Mouse (Mus musculus) CD4-positive naive resting alpha-beta T cell, adult 57 days (primary cell): ENCODE measurements around the gene Hist1h3c. TPM values are rescaled to one million over a fixed set of nuclear protein-coding genes. Genes with fewer than 3 reads are reported as not detected.

Experiments used
- total RNA-seq: library from RNA; stranded (reverse); gene quantifications from one replicate; pipeline ENCODE4 v1.2.4, GENCODE M21; 2023

Hist1h3c gene
- 6.9 TPM for total RNA-seq

DNA sequence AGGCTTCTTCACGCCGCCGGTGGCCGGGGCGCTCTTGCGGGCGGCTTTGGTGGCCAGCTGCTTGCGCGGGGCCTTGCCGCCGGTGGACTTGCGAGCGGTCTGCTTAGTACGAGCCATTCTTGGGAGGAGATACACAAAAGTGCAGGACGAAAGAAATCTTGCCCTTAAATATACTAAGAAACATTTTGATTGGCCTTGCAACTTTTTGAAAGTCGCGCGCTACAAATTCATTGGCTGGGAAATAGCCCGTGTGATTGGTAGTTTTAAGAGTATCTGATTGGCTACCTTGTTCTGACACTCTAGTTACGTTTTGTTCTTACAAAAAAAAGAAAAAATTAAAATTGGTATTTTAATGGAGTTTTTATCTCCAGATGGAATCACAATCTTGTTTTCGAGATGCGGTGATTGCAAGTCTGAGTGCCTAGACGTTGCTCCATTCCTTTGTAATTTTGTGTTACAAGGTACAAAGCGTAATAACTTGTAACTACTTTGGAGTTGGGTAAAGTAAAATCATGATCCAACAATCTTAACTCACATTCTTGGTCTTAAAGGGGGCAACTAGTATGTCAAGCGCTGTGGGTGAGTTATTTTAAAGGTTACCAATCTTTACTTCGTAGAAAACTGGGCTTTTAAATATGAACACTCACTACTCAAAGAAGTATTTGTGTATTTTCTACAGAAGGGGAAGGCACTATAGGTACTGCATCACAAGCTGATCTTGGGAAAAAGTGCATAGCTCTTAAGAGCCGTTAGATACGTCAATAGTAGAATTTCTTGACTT lies at the start of gene Hist1h3c:
Gene Hist1h3c, minus strand, starts transcription at position 222 of the 781 bp plus-strand sequence.

DNA sequence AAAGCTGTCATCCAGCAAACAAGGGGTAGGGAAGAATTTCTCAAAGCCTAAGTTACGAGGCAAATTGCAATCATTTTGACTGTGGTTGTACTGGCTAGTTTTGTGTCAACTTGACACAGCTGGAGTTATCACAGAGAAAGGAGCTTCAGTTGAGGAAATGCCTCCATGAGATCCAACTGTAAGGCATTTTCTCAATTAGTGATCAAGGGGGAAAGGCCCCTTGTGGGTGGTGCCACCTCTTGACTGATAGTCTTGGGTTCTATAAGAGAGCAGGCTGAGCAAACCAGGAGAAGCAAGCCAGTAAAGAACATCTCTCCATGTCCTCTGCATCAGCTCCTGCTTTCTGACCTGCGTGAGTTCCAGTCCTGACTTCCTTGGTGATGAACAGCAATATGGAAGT lies 24.2 kb upstream of the Hist1h3c start, which contains the start of gene Trim38:
Gene Trim38, plus strand, starts transcription at position 301 of the 400 bp plus-strand sequence.

DNA sequence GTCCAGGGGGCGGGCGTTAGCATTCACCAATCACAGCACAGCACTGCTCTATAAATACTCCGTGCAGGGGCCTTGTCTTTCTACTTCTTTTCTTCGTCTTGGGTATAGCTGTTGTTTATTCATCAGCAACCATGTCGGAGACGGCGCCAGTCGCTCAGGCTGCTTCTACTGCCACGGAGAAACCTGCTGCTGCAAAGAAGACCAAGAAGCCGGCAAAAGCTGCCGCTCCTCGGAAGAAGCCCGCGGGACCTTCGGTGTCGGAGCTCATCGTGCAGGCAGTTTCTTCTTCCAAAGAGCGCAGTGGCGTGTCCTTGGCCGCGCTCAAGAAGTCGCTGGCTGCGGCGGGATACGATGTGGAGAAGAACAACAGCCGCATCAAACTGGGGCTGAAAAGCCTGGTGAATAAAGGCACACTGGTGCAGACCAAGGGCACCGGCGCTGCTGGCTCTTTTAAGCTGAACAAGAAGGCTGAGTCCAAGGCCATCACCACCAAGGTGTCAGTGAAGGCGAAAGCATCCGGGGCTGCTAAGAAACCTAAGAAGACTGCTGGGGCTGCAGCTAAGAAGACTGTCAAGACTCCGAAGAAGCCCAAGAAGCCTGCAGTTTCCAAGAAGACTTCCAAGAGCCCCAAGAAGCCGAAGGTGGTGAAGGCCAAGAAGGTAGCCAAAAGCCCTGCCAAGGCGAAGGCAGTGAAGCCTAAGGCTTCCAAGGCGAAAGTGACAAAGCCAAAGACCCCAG lies 18.4 kb upstream of the Hist1h3c start, which contains the start of gene Hist1h1a:
Gene Hist1h1a, plus strand, starts transcription at position 81 of the 738 bp plus-strand sequence.

DNA sequence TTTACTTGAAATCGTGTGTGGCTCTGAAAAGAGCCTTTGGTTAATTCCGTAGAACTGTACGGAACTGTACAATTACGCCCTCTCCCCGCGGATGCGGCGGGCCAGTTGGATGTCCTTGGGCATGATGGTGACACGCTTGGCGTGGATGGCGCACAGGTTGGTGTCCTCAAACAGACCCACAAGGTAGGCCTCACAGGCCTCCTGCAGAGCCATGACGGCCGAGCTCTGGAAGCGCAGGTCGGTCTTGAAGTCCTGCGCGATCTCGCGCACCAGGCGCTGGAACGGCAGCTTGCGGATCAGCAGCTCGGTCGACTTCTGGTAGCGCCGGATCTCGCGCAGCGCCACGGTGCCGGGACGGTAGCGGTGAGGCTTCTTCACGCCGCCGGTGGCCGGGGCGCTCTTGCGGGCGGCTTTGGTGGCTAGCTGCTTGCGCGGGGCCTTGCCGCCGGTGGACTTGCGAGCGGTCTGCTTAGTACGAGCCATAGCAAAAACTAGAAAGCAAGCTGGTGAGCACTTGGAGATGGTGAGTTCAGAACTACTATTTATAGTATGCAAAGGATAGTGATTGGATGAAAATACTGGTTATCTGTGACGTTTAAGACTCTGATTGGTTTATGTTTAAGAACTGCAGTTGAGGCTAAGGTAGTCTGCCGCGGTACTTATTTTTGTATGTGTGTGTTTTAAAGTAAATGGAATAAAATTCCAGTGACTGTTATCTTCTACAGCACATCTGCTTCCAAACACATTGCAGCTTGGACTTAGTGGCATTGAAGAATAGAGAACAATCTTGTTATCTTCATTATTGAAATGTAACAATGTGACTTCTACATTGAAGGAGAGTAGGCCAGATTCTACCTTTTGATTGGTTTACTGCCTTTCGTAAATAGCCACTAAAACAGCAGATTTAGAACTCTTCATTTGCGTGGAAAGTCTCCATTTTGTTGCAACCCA lies 16.7 kb upstream of the Hist1h3c start, which contains the start of gene Hist1h3a:
Gene Hist1h3a, minus strand, starts transcription at position 516 of the 951 bp plus-strand sequence.

DNA sequence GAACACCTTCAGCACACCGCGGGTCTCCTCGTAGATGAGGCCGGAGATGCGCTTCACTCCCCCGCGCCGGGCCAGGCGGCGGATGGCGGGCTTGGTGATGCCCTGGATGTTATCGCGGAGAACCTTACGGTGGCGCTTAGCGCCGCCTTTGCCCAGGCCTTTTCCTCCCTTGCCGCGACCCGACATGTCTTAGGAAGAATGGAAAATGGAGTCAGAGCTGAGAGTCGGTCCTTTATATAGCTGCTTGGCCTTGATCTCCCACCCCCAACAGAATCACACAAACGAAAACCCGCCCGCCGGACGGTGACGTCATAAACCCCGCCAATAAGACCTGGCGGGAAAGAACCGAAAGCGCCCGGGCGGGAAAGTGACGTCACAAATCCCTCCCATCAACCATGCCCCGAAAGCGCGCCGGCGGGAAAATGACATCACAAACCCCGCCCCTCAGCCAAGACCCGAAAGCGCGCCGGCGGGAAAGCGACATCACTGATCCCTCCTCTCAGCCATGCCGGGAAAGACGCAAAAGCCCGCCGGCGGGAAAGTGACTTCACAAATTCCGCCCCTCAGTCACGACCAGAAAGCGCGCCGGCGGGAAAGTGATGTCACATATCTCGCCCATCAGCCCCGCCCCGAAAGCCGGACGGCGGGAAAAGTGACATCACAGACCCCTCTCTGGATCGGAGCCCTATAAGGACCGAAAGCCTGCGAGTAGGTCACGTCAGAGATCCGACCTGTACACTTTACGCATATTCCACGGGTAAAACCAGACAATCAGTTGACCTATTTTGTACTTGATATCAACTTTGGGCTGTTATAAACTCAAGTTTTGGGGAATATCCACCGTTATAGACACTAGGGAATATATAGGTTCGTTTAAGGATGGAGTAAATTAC lies 15.8 kb upstream of the Hist1h3c start, which contains the start of gene Hist1h4a:
Gene Hist1h4a, minus strand, starts transcription at position 259 of the 893 bp plus-strand sequence.

DNA sequence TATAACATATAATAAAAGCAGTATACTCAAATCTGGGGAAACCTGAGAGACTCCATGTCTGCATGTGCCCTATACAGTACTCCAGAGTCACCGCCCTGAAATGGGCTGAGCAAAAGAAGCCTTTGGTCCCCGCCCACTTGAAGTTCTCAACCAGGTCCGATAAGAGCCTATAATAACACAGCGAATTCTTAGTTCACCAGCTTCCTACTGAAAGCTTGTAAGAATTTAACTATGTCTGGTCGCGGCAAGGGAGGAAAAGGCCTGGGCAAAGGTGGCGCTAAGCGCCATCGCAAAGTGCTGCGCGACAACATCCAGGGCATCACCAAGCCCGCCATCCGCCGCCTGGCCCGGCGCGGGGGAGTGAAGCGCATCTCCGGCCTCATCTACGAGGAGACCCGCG lies 11.4 kb upstream of the Hist1h3c start, which contains the start of gene Hist1h4b:
Gene Hist1h4b, plus strand, starts transcription at position 224 of the 400 bp plus-strand sequence.

DNA sequence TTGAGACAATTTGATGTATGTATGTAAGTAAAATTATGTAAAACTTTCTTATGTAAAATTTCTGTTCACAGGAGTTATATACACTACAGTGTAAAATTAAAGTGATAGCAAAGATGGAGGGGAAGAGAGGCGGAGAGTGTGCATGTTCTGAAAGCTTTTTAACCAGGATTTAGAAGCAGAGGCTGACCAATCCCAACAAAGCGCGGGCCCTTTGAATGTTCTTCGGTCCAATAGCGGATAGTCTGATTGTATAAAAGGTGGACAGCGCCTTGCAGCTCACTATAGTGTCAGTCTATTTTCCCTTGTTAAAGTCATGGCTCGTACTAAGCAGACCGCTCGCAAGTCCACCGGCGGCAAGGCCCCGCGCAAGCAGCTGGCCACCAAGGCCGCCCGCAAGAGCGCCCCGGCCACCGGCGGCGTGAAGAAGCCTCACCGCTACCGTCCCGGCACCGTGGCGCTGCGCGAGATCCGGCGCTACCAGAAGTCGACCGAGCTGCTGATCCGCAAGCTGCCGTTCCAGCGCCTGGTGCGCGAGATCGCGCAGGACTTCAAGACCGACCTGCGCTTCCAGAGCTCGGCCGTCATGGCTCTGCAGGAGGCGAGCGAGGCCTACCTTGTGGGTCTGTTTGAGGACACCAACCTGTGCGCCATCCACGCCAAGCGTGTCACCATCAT lies 6.8 kb upstream of the Hist1h3c start, which contains the start of gene Hist1h3b:
Gene Hist1h3b, plus strand, starts transcription at position 201 of the 675 bp plus-strand sequence.

DNA sequence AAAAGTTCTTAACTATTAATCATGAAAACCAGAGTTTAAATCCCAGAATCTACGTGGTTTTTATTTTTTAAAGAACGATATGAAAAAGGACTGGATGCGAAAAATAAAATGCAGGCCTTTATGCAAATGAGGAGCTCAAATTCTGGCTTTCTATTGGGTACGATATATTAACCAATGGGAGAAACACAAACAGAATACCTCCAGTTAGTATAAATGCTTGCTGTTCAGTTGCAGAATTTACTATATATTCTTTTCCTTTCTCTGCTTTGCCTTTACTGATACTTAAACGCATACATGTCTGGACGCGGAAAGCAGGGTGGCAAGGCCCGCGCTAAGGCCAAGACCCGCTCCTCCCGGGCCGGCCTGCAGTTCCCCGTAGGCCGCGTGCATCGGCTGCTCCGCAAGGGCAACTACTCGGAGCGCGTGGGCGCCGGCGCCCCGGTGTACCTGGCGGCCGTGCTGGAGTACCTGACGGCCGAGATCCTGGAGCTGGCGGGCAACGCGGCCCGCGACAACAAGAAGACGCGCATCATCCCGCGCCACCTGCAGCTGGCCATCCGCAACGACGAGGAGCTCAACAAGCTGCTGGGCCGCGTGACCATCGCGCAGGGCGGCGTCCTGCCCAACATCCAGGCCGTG lies 5.6 kb upstream of the Hist1h3c start, which contains the start of gene Hist1h2ab:
Gene Hist1h2ab, plus strand, starts transcription at position 288 of the 639 bp plus-strand sequence.

DNA sequence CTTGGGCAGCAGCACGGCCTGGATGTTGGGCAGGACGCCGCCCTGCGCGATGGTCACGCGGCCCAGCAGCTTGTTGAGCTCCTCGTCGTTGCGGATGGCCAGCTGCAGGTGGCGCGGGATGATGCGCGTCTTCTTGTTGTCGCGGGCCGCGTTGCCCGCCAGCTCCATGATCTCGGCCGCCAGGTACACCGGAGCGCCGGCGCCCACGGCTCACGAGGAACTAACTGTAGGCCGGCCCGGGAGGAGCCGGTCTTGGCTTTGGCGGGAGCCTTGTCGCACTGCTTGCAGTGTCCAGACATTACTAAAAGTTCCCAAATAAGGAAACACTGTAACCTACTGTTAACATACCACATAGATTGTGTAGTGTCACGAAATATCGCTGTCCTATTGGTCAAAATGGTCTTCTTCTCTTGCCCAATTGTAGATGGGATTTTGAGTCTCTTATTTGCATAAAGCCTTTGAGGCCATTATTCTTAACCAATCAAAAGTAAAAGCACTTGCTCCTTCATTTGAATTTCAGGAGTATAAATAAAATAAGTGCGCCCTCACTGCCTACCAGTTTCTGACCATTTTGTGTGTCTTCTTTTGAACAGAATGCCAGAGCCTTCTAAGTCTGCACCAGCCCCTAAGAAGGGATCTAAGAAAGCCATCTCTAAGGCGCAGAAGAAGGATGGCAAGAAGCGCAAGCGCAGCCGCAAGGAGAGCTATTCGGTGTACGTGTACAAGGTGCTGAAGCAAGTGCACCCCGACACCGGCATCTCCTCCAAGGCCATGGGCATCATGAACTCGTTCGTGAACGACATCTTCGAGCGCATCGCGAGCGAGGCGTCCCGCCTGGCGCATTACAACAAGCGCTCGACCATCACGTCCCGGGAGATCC lies 1.0 kb upstream of the Hist1h3c start, which contains the start of gene Hist1h2bb:
Gene Hist1h2bb, plus strand, starts transcription at position 534 of the 880 bp plus-strand sequence.

DNA sequence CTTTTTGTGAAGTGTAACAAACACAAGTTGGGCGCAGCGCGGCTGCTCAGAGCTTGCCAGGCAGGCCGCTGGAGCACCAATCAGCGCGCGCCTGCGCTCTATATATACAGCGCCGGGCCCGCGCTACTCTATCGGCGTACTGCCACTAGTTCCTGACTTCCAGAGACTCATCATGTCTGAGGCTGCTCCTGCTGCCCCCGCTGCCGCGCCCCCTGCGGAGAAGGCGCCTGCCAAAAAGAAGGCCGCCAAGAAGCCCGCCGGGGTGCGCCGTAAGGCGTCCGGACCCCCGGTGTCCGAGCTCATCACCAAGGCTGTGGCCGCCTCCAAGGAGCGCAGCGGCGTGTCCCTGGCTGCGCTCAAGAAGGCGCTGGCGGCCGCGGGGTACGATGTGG lies 6.7 kb downstream of the Hist1h3c start, which contains the start of gene Hist1h1c:
Gene Hist1h1c, plus strand, starts transcription at position 132 of the 392 bp plus-strand sequence.

DNA sequence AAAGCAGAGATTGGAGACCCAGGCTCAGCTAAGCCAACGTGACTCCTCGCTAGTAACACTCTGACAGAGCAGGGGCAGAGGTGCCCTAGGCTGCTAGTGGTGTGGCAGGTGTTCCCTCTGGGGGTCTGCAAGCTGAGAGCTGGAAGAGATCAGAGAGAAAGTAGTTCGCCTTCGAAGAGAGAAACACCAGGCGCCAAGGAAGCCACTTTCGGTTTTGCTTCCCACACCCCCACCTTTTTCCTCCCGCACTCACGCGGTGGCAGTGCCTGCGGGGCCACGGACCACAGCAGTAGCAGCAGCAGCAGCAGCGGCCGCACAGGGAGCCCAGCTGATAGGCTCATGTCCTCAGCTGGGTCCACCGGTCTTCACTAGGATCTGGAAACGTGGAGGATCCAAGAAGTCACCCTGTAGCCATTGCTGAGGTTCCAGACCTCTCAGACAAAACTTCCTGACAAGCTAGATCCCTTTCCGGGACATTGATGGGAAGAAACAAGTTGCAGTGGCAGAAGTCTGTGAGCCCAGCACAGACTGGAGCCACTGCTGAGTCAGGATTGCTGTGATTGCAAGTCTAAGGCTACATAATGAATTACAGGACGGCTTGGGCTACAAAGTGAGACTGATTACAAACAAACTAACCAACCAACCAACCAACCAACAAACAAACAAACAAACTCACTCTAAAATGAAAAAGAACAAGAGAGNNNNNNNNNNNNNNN lies 34.9 kb downstream of the Hist1h3c start, which contains the start of gene Hfe:
Gene Hfe, minus strand, starts transcription at position 481 of the 716 bp plus-strand sequence.

DNA sequence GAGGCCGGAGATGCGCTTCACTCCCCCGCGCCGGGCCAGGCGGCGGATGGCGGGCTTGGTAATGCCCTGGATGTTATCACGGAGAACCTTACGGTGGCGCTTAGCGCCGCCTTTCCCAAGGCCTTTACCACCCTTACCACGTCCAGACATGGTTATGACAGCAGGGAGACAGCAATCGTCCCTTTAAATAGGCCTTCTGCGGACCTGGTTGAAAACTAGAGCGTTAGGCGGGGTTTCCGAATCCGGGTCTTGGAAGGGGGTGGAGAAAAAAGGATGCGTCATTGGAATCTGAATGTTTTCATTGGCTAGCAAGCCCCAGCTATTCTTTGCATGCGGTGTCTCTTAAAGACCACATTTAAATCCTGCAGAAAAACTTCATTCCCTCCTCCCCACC lies 47.1 kb downstream of the Hist1h3c start, which contains the start of gene Hist1h4c:
Gene Hist1h4c, minus strand, starts transcription at position 155 of the 394 bp plus-strand sequence.

DNA sequence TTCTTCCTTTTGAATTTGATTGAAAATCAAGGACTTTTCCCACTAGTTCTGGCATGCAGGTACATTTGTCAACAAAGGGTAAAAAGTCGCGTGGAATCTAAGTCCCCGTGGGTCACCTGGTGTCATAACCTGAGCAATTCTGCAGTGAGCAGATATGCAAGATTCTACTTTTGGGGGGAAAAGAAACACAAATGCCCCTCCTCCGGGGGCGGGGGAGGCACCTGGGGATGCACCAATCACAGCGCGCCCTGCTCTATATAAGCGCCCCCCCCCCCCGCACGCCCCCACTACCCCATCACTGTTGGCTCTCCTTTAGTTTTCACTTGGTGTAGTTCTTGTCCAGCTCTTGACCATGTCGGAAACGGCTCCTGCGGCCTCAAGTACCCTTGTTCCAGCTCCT lies 49.9 kb downstream of the Hist1h3c start, which contains the start of gene Hist1h1t:
Gene Hist1h1t, plus strand, starts transcription at position 301 of the 400 bp plus-strand sequence.

